Mouse (Mus musculus): ENCODE measurements at regions not wholly inside any gene's neighbourhood (a gene's known extent, or its start where the extent isn't known, plus 50 kb on each side); places are given as distances from the start of the nearest gene placed in this dataset.

- H3K27ac ChIP-seq (ENCODE audit: low read length) = peak overlapping the region; percentile 92
- no peaks in the 10 kb centered on the region for H3K36me3 ChIP-seq (ENCODE audit: control insufficient read depth, insufficient read depth, low read length)
- H3K27me3 ChIP-seq (ENCODE audit: control insufficient read depth, insufficient read depth, low read length) = no peaks in the 10 kb centered on the region
- no peak overlapping the region for H3K4me3 ChIP-seq (ENCODE audit: low read depth, low read length)
- H3K9me3 ChIP-seq (ENCODE audit: control insufficient read depth, low read depth, low read length) = no peaks in the 10 kb centered on the region
- WGBS = 59% methylated on average over 3 of the region's 3 CpGs
- no peak overlapping the region for H3K9ac ChIP-seq (replicated peaks; ENCODE audit: low read depth, low read length)
- peaks cover 30% of the 10 kb centered on the region for H3K4me1 ChIP-seq (ENCODE audit: control insufficient read depth, insufficient read depth, low read length)
- no peak overlapping the region for H3K4me2 ChIP-seq (replicated peaks; ENCODE audit: low read depth, low read length)
- ATAC-seq (ENCODE audit: insufficient number of reproducible peaks, insufficient read depth, low FRiP score, low read depth) = no peak
These were observed 264.3 kb downstream of the Sorl1 start for GRCm38 (mm10) chr9:41859780-41860179.

- peak overlapping the region; percentile 55; the same call in 1 of the 2 replicates for H3K27ac ChIP-seq (ENCODE audit: low read length)
- no peak overlapping the region for H3K4me2 ChIP-seq (replicated peaks; ENCODE audit: low read depth, low read length)
- H3K9ac ChIP-seq (replicated peaks; ENCODE audit: low read depth, low read length) = no peak overlapping the region
- no peak overlapping the region for H3K4me3 ChIP-seq (ENCODE audit: low read depth, low read length)
- no peaks in the 10 kb centered on the region for H3K27me3 ChIP-seq (ENCODE audit: control insufficient read depth, insufficient read depth, low read length)
- 38% methylated on average over 1 of the region's 1 CpGs for WGBS
- ATAC-seq (ENCODE audit: insufficient number of reproducible peaks, insufficient read depth, low FRiP score, low read depth) = peak; percentile 65; the same call in 1 of the 2 replicates
- H3K36me3 ChIP-seq (ENCODE audit: control insufficient read depth, insufficient read depth, low read length) = no peaks in the 10 kb centered on the region
- peaks cover under 1% of the 10 kb centered on the region; the same call in 1 of the 2 replicates for H3K4me1 ChIP-seq (ENCODE audit: control insufficient read depth, insufficient read depth, low read length)
- H3K9me3 ChIP-seq (ENCODE audit: control insufficient read depth, low read depth, low read length) = no peaks in the 10 kb centered on the region
These were observed 272.0 kb downstream of the Sorl1 start for GRCm38 (mm10) chr9:41852099-41852498.

- 76% methylated on average over 4 of the region's 4 CpGs for WGBS
These were observed 274.3 kb downstream of the Sorl1 start for GRCm38 (mm10) chr9:41849628-41850326.

GRCm38 (mm10) chr9:41844616-41845015, 279.5 kb downstream of the Sorl1 start:
- Histone ChIP-seq H3K4me3 (ENCODE audit: low read depth, low read length) (no peak overlapping the region), H3K4me2 (replicated peaks; ENCODE audit: low read depth, low read length) (no peak overlapping the region), H3K27ac (ENCODE audit: low read length) (no peak overlapping the region), H3K9ac (replicated peaks; ENCODE audit: low read depth, low read length) (no peak overlapping the region), H3K9me3 (ENCODE audit: control insufficient read depth, low read depth, low read length) (no peaks in the 10 kb centered on the region), H3K27me3 (ENCODE audit: control insufficient read depth, insufficient read depth, low read length) (no peaks in the 10 kb centered on the region), H3K4me1 (ENCODE audit: control insufficient read depth, insufficient read depth, low read length) (no peaks in the 10 kb centered on the region), H3K36me3 (ENCODE audit: control insufficient read depth, insufficient read depth, low read length) (no peaks in the 10 kb centered on the region)
- no peak for ATAC-seq (ENCODE audit: insufficient number of reproducible peaks, insufficient read depth, low FRiP score, low read depth)
- 89% methylated on average over 3 of the region's 3 CpGs for WGBS

More at GRCm38 (mm10) chr9:41849628-41850326, 274.3 kb downstream of the Sorl1 start:
- Histone ChIP-seq H3K9me3 (ENCODE audit: control insufficient read depth, low read depth, low read length) (no peaks in the 10 kb centered on the region), H3K4me2 (replicated peaks; ENCODE audit: low read depth, low read length) (no peak overlapping the region), H3K4me3 (ENCODE audit: low read depth, low read length) (no peak overlapping the region), H3K27ac (ENCODE audit: low read length) (no peak overlapping the region), H3K36me3 (ENCODE audit: control insufficient read depth, insufficient read depth, low read length) (no peaks in the 10 kb centered on the region), H3K4me1 (ENCODE audit: control insufficient read depth, insufficient read depth, low read length) (no peaks in the 10 kb centered on the region), H3K9ac (replicated peaks; ENCODE audit: low read depth, low read length) (no peak overlapping the region), H3K27me3 (ENCODE audit: control insufficient read depth, insufficient read depth, low read length) (no peaks in the 10 kb centered on the region)
- ATAC-seq (ENCODE audit: insufficient number of reproducible peaks, insufficient read depth, low FRiP score, low read depth) = no peak

GRCm38 (mm10) chr9:41834487-41835404, 289.4 kb downstream of the Sorl1 start:
- Histone ChIP-seq H3K27ac (ENCODE audit: low read length) (no peak overlapping the region), H3K9ac (replicated peaks; ENCODE audit: low read depth, low read length) (no peak overlapping the region), H3K36me3 (ENCODE audit: control insufficient read depth, insufficient read depth, low read length) (no peaks in the 10 kb centered on the region), H3K4me2 (replicated peaks; ENCODE audit: low read depth, low read length) (no peak overlapping the region), H3K4me3 (ENCODE audit: low read depth, low read length) (no peak overlapping the region), H3K4me1 (ENCODE audit: control insufficient read depth, insufficient read depth, low read length) (no peaks in the 10 kb centered on the region; the same call in 1 of the 2 replicates), H3K9me3 (ENCODE audit: control insufficient read depth, low read depth, low read length) (peaks cover 4% of the 10 kb centered on the region; the same call in 1 of the 2 replicates), H3K27me3 (ENCODE audit: control insufficient read depth, insufficient read depth, low read length) (no peaks in the 10 kb centered on the region)
- WGBS = 37% methylated on average over 11 of the region's 11 CpGs
- no peak for ATAC-seq (ENCODE audit: insufficient number of reproducible peaks, insufficient read depth, low FRiP score, low read depth)

- no peaks in the 10 kb centered on the region for H3K36me3 ChIP-seq (ENCODE audit: control insufficient read depth, insufficient read depth, low read length)
- no peak overlapping the region for H3K9ac ChIP-seq (replicated peaks; ENCODE audit: low read depth, low read length)
- no peak for ATAC-seq (ENCODE audit: insufficient number of reproducible peaks, insufficient read depth, low FRiP score, low read depth)
- H3K27ac ChIP-seq (ENCODE audit: low read length) = no peak overlapping the region
- no peak overlapping the region for H3K4me2 ChIP-seq (replicated peaks; ENCODE audit: low read depth, low read length)
- no peaks in the 10 kb centered on the region; the same call in 1 of the 2 replicates for H3K4me1 ChIP-seq (ENCODE audit: control insufficient read depth, insufficient read depth, low read length)
- WGBS = 100% methylated on average over 1 of the region's 1 CpGs
- H3K9me3 ChIP-seq (ENCODE audit: control insufficient read depth, low read depth, low read length) = peaks cover 4% of the 10 kb centered on the region; the same call in 1 of the 2 replicates
- H3K4me3 ChIP-seq (ENCODE audit: low read depth, low read length) = no peak overlapping the region
- no peaks in the 10 kb centered on the region for H3K27me3 ChIP-seq (ENCODE audit: control insufficient read depth, insufficient read depth, low read length)
These were observed 290.7 kb downstream of the Sorl1 start for GRCm38 (mm10) chr9:41833408-41833807.

GRCm38 (mm10) chr9:41827356-41827755, 296.7 kb downstream of the Sorl1 start:
- ATAC-seq (ENCODE audit: insufficient number of reproducible peaks, insufficient read depth, low FRiP score, low read depth) = no peak
- 53% methylated on average over 4 of the region's 4 CpGs for WGBS
- no peaks in the 10 kb centered on the region for H3K4me1 ChIP-seq (ENCODE audit: control insufficient read depth, insufficient read depth, low read length)
- H3K27ac ChIP-seq (ENCODE audit: low read length) = no peak overlapping the region
- no peaks in the 10 kb centered on the region for H3K9me3 ChIP-seq (ENCODE audit: control insufficient read depth, low read depth, low read length)
- no peak overlapping the region for H3K9ac ChIP-seq (replicated peaks; ENCODE audit: low read depth, low read length)
- H3K36me3 ChIP-seq (ENCODE audit: control insufficient read depth, insufficient read depth, low read length) = no peaks in the 10 kb centered on the region
- H3K4me2 ChIP-seq (replicated peaks; ENCODE audit: low read depth, low read length) = no peak overlapping the region
- H3K4me3 ChIP-seq (ENCODE audit: low read depth, low read length) = no peak overlapping the region
- H3K27me3 ChIP-seq (ENCODE audit: control insufficient read depth, insufficient read depth, low read length) = no peaks in the 10 kb centered on the region

GRCm38 (mm10) chr9:41821401-41821800, 302.7 kb downstream of the Sorl1 start:
- ATAC-seq (ENCODE audit: insufficient number of reproducible peaks, insufficient read depth, low FRiP score, low read depth) = no peak
- Histone ChIP-seq H3K9ac (replicated peaks; ENCODE audit: low read depth, low read length) (no peak overlapping the region), H3K27ac (ENCODE audit: low read length) (no peak overlapping the region), H3K27me3 (ENCODE audit: control insufficient read depth, insufficient read depth, low read length) (no peaks in the 10 kb centered on the region), H3K4me1 (ENCODE audit: control insufficient read depth, insufficient read depth, low read length) (peaks cover 5% of the 10 kb centered on the region; the same call in 1 of the 2 replicates), H3K36me3 (ENCODE audit: control insufficient read depth, insufficient read depth, low read length) (no peaks in the 10 kb centered on the region), H3K4me3 (ENCODE audit: low read depth, low read length) (no peak overlapping the region), H3K4me2 (replicated peaks; ENCODE audit: low read depth, low read length) (no peak overlapping the region), H3K9me3 (ENCODE audit: control insufficient read depth, low read depth, low read length) (no peaks in the 10 kb centered on the region)
- WGBS = 50% methylated on average over 4 of the region's 4 CpGs
